Mouse (Mus musculus): Measurements from ENCODE around the gene Plekho1. TPM values are rescaled to one million over a fixed set of nuclear protein-coding genes. Genes with fewer than 3 reads are reported as not detected.
A peak's percentile ranks its signal among the peaks of the same experiment; 100 is the strongest.
"Not testable (repeated sequence)": the region's sequence is repeated elsewhere in the genome, so short reads cannot be mapped to it uniquely, and the experiment has no call there.

Plekho1 gene
- 298 and 305 TPM in 2 replicates for polyA plus RNA-seq (2012; ENCODE audit: insufficient read depth, insufficient read length, missing spikeins)

DNA sequence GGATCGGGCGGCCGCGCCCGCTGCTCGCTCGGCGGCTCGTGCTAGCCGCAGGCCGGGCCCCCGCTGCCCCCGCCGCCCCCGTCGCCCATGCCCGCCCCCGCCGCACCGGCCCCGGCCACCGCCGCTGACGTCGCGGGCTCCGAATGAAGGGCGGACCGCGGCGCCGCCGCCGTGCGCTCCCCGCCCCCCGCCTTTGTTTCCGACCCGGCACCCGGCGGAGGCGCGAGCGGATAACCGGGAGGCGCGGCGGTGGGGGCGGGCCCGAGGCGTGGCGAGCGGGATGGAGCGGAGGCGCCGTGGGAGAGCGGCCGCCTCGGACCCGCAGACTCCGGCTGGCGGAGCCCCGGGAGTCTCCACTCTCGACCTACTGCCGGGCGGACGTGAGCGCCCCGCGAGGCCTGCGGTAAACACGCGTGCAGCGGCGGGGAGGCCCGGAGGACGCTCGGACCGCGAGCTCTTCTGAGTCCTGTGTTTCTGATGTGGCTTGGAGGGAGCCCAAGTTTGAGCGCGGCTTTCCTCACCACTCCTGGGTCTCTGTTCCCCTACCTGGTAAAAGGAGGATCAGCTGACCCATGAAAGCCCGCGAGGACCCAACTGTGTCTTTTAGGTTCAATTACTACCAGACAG lies at the start of gene Plekho1:
Plekho1 (minus strand) TSS at position 200 of the 627 bp plus-strand sequence.
- TF ChIP-seq POLR2A (IDR thresholded peaks at IDR 0.05; ENCODE audit: borderline replicate concordance, low read depth, low read length) = peak; percentile 91
- no peak for TF ChIP-seq CTCF (IDR thresholded peaks at IDR 0.05; ENCODE audit: low read depth, low read length)
- Histone ChIP-seq H3K27ac (ENCODE audit: insufficient read depth, low read depth, low read length) (peak within 1 kb of the TSS; percentile 98), H3K4me1 (ENCODE audit: control insufficient read depth, insufficient read depth, low read length) (peaks cover 62% of the 10 kb centered on the region), H3K4me3 (ENCODE audit: insufficient read depth, low read length) (peak within 1 kb of the TSS; percentile 92)

GRCm38 (mm10) chr3:96044559-96044958 lies 48.8 kb upstream of the Plekho1 start:
- not testable (repeated sequence) for H3K27ac ChIP-seq (ENCODE audit: insufficient read depth, low read depth, low read length); H3K4me1 ChIP-seq (ENCODE audit: control insufficient read depth, insufficient read depth, low read length); H3K4me3 ChIP-seq (ENCODE audit: insufficient read depth, low read length)

GRCm38 (mm10) chr3:96043104-96043503 lies 47.3 kb upstream of the Plekho1 start:
- Histone ChIP-seq H3K27ac (ENCODE audit: insufficient read depth, low read depth, low read length) (no peak overlapping the region), H3K4me1 (ENCODE audit: control insufficient read depth, insufficient read depth, low read length) (no peaks in the 10 kb centered on the region), H3K4me3 (ENCODE audit: insufficient read depth, low read length) (no peak overlapping the region)
- TF ChIP-seq CTCF (IDR thresholded peaks at IDR 0.05; ENCODE audit: low read depth, low read length) (no peak), POLR2A (IDR thresholded peaks at IDR 0.05; ENCODE audit: borderline replicate concordance, low read depth, low read length) (no peak)

- no peaks in the 10 kb centered on the region for H3K4me1 ChIP-seq (ENCODE audit: control insufficient read depth, insufficient read depth, low read length)
- H3K4me3 ChIP-seq (ENCODE audit: insufficient read depth, low read length) = no peak overlapping the region
- no peak overlapping the region for H3K27ac ChIP-seq (ENCODE audit: insufficient read depth, low read depth, low read length)
- TF ChIP-seq CTCF (IDR thresholded peaks at IDR 0.05; ENCODE audit: low read depth, low read length) (no peak), POLR2A (IDR thresholded peaks at IDR 0.05; ENCODE audit: borderline replicate concordance, low read depth, low read length) (no peak)
Measured at GRCm38 (mm10) chr3:96041079-96041478, 45.3 kb upstream of the Plekho1 start.

GRCm38 (mm10) chr3:96040663-96041006 lies 44.8 kb upstream of the Plekho1 start:
- Histone ChIP-seq H3K4me1 (ENCODE audit: control insufficient read depth, insufficient read depth, low read length) (no peaks in the 10 kb centered on the region), H3K27ac (ENCODE audit: insufficient read depth, low read depth, low read length) (no peak overlapping the region), H3K4me3 (ENCODE audit: insufficient read depth, low read length) (no peak overlapping the region)
- TF ChIP-seq POLR2A (IDR thresholded peaks at IDR 0.05; ENCODE audit: borderline replicate concordance, low read depth, low read length) (no peak), CTCF (IDR thresholded peaks at IDR 0.05; ENCODE audit: low read depth, low read length) (no peak)

DNA sequence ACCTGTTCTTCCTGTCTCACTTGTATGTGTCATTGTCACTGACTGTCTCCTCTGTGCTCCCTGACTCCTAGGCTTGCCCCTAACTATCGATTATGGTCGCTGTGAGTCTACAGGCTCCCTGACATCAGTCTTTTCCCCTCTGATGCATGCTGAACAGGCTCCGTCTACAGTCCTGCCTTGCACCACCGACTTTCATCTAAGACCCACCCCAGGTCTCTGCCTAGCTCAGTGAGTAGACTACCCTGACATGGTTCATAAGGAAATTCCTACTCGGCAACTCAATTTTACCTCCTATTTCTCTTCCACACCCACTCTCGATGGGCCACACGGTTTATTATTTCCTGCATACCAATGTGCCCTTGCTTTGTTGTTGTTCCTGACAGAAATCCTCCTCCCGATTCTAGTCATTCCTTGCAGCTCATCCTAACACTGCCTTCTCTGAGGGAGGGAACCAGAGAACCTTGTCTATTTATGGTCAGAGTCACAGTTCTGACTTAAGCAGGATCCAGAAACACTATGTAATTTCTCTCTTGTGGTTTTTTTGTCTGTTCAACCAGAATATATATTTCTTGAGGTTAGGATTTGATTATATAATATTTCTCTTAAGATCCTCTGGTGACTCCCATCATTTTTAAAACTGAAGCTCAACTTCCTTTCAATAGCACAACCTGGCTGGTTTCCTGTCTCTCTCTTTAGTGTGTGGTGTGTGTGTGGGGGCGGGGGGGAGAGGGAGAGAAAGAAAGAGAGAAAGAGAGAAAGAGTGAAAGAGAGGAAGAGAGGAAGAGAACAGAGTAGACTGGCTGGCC lies 44.3 kb upstream of the Plekho1 start:
- TF ChIP-seq CTCF (IDR thresholded peaks at IDR 0.05; ENCODE audit: low read depth, low read length) = no peak
- no peak for TF ChIP-seq POLR2A (IDR thresholded peaks at IDR 0.05; ENCODE audit: borderline replicate concordance, low read depth, low read length)
- H3K27ac ChIP-seq (ENCODE audit: insufficient read depth, low read depth, low read length) = no peak overlapping the region
- H3K4me3 ChIP-seq (ENCODE audit: insufficient read depth, low read length) = no peak overlapping the region
- H3K4me1 ChIP-seq (ENCODE audit: control insufficient read depth, insufficient read depth, low read length) = no peaks in the 10 kb centered on the region

DNA sequence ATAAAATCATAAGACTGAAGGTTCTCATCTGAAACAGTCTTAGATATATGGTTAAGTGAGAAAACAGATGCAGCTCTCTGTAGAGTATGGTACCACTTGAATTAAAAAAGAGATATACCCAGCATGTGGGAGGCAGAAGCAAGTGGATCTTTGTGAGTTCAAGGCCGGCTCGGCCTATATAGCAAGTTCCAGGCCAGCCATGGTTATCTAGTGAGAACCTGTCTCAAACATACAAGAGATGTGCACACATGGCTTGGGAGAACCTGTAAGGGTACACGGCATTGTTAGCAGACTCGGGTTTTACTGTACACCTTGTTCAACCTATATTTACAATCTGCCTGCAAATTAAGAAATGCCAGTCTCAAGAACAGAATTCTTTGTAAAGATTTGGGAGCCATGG lies 43.0 kb upstream of the Plekho1 start:
- H3K4me3 ChIP-seq (ENCODE audit: insufficient read depth, low read length) = no peak overlapping the region
- TF ChIP-seq POLR2A (IDR thresholded peaks at IDR 0.05; ENCODE audit: borderline replicate concordance, low read depth, low read length) (no peak), CTCF (IDR thresholded peaks at IDR 0.05; ENCODE audit: low read depth, low read length) (no peak)

DNA sequence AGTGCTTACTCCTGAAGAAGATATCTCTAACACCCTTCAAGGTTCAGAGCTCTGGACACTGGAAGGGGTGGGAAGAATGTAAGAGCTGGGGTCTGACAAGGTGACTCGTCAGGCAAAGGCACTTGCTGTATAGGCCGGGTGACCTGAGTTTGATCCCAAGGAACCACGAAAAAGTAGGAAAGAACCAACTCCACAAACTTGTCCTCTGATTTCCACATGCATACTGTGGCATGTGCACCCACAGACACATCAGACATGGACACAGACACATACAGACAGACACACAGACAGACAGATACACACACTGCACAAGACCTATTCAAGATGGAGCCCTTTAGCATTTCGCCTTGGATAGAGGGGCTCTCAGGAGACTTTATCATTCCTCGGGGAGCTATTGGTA lies 42.4 kb upstream of the Plekho1 start:
- no peak for TF ChIP-seq POLR2A (IDR thresholded peaks at IDR 0.05; ENCODE audit: borderline replicate concordance, low read depth, low read length)
- no peak for TF ChIP-seq CTCF (IDR thresholded peaks at IDR 0.05; ENCODE audit: low read depth, low read length)
- H3K4me1 ChIP-seq (ENCODE audit: control insufficient read depth, insufficient read depth, low read length) = peaks cover 2% of the 10 kb centered on the region
- no peak overlapping the region for H3K27ac ChIP-seq (ENCODE audit: insufficient read depth, low read depth, low read length)
- H3K4me3 ChIP-seq (ENCODE audit: insufficient read depth, low read length) = no peak overlapping the region

More for the DNA sequence above, 43.0 kb upstream of the Plekho1 start:
- Histone ChIP-seq H3K4me1 (ENCODE audit: control insufficient read depth, insufficient read depth, low read length) (no peaks in the 10 kb centered on the region), H3K27ac (ENCODE audit: insufficient read depth, low read depth, low read length) (no peak overlapping the region)

GRCm38 (mm10) chr3:96036796-96037195 lies 41.0 kb upstream of the Plekho1 start:
- no peak for TF ChIP-seq CTCF (IDR thresholded peaks at IDR 0.05; ENCODE audit: low read depth, low read length)
- TF ChIP-seq POLR2A (IDR thresholded peaks at IDR 0.05; ENCODE audit: borderline replicate concordance, low read depth, low read length) = no peak
- Histone ChIP-seq H3K4me1 (ENCODE audit: control insufficient read depth, insufficient read depth, low read length) (peaks cover 14% of the 10 kb centered on the region), H3K27ac (ENCODE audit: insufficient read depth, low read depth, low read length) (no peak overlapping the region), H3K4me3 (ENCODE audit: insufficient read depth, low read length) (no peak overlapping the region)

DNA sequence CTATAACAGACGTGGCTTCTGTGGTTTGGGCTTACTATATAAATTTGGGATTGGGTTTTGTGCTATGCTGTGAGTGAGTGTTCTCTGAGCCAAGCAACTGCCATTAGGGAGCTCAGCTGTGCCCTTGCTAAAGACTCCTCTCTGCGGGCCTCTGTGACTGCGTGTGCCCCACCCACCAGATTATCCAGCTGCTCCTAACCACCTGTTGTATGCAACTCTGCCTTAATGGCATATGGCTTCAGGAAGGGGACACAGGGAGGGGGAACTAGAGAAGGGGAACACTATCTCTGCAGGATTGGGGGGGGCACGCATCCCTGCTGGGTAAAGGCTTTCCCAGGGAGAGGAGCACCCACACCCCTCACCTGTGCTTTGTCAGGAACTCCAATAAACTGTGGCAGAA lies 37.2 kb upstream of the Plekho1 start:
- no peak for TF ChIP-seq CTCF (IDR thresholded peaks at IDR 0.05; ENCODE audit: low read depth, low read length)
- TF ChIP-seq POLR2A (IDR thresholded peaks at IDR 0.05; ENCODE audit: borderline replicate concordance, low read depth, low read length) = no peak
- H3K4me3 ChIP-seq (ENCODE audit: insufficient read depth, low read length) = no peak overlapping the region
- peaks cover 18% of the 10 kb centered on the region for H3K4me1 ChIP-seq (ENCODE audit: control insufficient read depth, insufficient read depth, low read length)
- H3K27ac ChIP-seq (ENCODE audit: insufficient read depth, low read depth, low read length) = 0 out of 2 replicates have a peak overlapping the region, but pooled peaks have one; percentile 10

Measured in bone marrow macrophage, adult 2 months (primary cell).